Comparison of ENCODE assay signal across 8 mouse cellular contexts in the genomic region with DNA sequence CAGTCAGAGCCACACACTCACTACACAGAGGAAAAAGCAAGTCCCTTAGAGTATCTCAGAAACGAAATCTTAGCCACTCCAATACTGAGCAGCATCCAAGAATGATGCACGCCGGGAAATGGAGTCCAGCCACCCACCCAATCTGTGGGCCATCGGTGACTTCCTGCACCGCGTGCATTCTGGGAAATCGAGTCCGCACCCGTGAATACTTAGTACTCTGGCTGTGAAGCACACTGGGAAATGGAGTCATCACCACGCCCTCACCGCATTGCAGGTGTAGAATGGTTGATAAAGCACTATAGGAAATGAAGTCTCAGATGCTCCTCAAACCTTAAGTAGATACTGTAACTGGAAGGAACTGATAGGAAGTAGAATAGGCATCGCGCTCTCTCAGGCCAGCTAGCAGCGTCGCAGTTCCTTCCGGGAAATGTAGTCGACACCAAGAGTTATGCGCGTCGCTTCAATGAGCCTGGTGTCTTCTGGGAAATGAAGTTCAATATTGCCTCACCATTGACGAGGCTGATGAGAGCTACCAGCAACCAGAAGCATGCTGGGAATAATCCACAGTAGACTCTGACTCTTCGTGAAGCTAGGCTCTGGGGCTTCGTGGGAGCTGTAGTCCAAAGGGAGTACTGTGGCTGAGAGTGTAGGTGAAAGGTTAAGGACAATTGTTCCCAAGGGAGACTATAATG. TPM values are rescaled to one million over a fixed set of nuclear protein-coding genes. Genes with fewer than 3 reads are reported as not detected.
DNase-seq lines count a peak whose midpoint lies in the region; ATAC-seq lines count a peak whose summit lies in the region.

No protein-coding gene starts in this region.

- DNase-seq in adipocyte (ENCODE audit: low spot score), result peak; percentile 94
- peak; percentile 98 for DNase-seq in embryo, embryonic 10 days (ENCODE audit: low spot score)
- peak; percentile 79 for DNase-seq in gastrocnemius, postnatal 10 days
- DNase-seq in induced T-regulatory cell, adult 2 months (ENCODE audit: low read depth), result peak; percentile 99
- DNase-seq in left cerebral cortex, adult 9 months (ENCODE audit: low spot score in 2 of 2), result peak; percentile 96 to 97
- peak; percentile 84 for DNase-seq in right cerebral cortex, postnatal 14 days
- DNase-seq in urinary bladder, postnatal 36 days (ENCODE audit: low spot score in 2 of 2), result peak; percentile 90 to 92

- peak; percentile 74 for ATAC-seq in megakaryocyte progenitor cell, adult 5-6 weeks (replicated peaks; ENCODE audit: poor library complexity)

RNA-seq across cellular contexts. Expression of gene Gsk3a, which starts 0.5 kb away (rescaled TPM):
- total RNA-seq in gastrocnemius, postnatal 10 days (2021), result 10 to 100 TPM; 51.1 to 60.2 TPM
- 84.9 and 93.2 TPM in 2 replicates for total RNA-seq in megakaryocyte progenitor cell, adult 5-6 weeks (2015)
- total RNA-seq in megakaryocyte progenitor cell, adult 5-6 weeks (2017), result 57.8 and 60.3 TPM in 2 replicates

RNA-seq across cellular contexts. Expression of gene Erf, which starts 12.4 kb away (rescaled TPM):
- 10 to 100 TPM; 14.9 to 18.4 TPM for total RNA-seq in gastrocnemius, postnatal 10 days (2021)
- total RNA-seq in megakaryocyte progenitor cell, adult 5-6 weeks (2015), result 5.2 and 5.6 TPM in 2 replicates
- 6.6 and 6.9 TPM in 2 replicates for total RNA-seq in megakaryocyte progenitor cell, adult 5-6 weeks (2017)

RNA-seq across cellular contexts. Expression of gene Zfp526, which starts 16.9 kb away (rescaled TPM):
- 1 to 10 TPM; 6.2 to 8.5 TPM for total RNA-seq in gastrocnemius, postnatal 10 days (2021)
- 7.2 and 7.6 TPM in 2 replicates for total RNA-seq in megakaryocyte progenitor cell, adult 5-6 weeks (2015)
- total RNA-seq in megakaryocyte progenitor cell, adult 5-6 weeks (2017), result 7.5 and 7.6 TPM in 2 replicates

RNA-seq across cellular contexts. Expression of gene Dedd2, which starts 17.7 kb away (rescaled TPM):
- total RNA-seq in gastrocnemius, postnatal 10 days (2021), result 1 to 10 TPM; 6.3 to 7.4 TPM
- total RNA-seq in megakaryocyte progenitor cell, adult 5-6 weeks (2015), result 10.7 and 11.0 TPM in 2 replicates
- total RNA-seq in megakaryocyte progenitor cell, adult 5-6 weeks (2017), result 14.5 and 17.2 TPM in 2 replicates

RNA-seq across cellular contexts. Expression of gene Cic, which starts 29.3 kb away (rescaled TPM):
- 10 to 100 TPM; 65.7 to 73.4 TPM for total RNA-seq in gastrocnemius, postnatal 10 days (2021)
- total RNA-seq in megakaryocyte progenitor cell, adult 5-6 weeks (2015), result 67.4 and 67.8 TPM in 2 replicates
- 19.0 and 24.4 TPM in 2 replicates for total RNA-seq in megakaryocyte progenitor cell, adult 5-6 weeks (2017)

Comparison
In these comparisons a context has a peak if more than half of its experiments do, and no peak if none do; other contexts are left out.
1. Peak in every context shown above with its lines: DNase-seq and ATAC-seq.